Comparison of ENCODE assay signal across 8 mouse cellular contexts in genomic region chr9:48733817-48734544, GRCm38 (mm10).
DNase-seq lines count a peak whose midpoint lies in the region; ATAC-seq and TF ChIP-seq lines count a peak whose summit lies in the region.

No protein-coding gene starts in this region.

- no peak for TF ChIP-seq EP300 in heart, adult 2 months (IDR thresholded peaks at IDR 0.05; ENCODE audit: insufficient read depth, low read depth, low read length)

- peaks cover 42% of the 10 kb centered on the region for H3K36me3 ChIP-seq in heart, adult 2 months (ENCODE audit: control insufficient read depth, insufficient read depth, low read length)
- H3K36me3 ChIP-seq in forebrain, embryonic 12.5 days (replicated peaks), result no peaks in the 10 kb centered on the region
- H3K36me3 ChIP-seq in kidney, postnatal 0 days (ENCODE audit: insufficient read depth, low read length), result no peaks in the 10 kb centered on the region
- H3K36me3 ChIP-seq in midbrain, embryonic 13.5 days, result no peaks in the 10 kb centered on the region

- peak overlapping the region; percentile 8; the same call in 1 of the 2 replicates for H3K4me2 ChIP-seq in forebrain, embryonic 12.5 days
- peak overlapping the region; percentile 18; the same call in 1 of the 2 replicates for H3K4me2 ChIP-seq in kidney, postnatal 0 days (ENCODE audit: low read length)
- H3K4me2 ChIP-seq in midbrain, embryonic 13.5 days (replicated peaks), result 0 out of 2 replicates have a peak overlapping the region, but pooled peaks have one; percentile 9

- H3K4me1 ChIP-seq in heart, adult 2 months (ENCODE audit: control insufficient read depth, insufficient read depth, low read length), result peaks cover 64% of the 10 kb centered on the region
- peaks cover 99% of the 10 kb centered on the region for H3K4me1 ChIP-seq in forebrain, embryonic 12.5 days
- peaks cover 41% of the 10 kb centered on the region for H3K4me1 ChIP-seq in kidney, postnatal 0 days (replicated peaks; ENCODE audit: insufficient read depth, low read length)
- peaks cover 87% of the 10 kb centered on the region for H3K4me1 ChIP-seq in midbrain, embryonic 13.5 days (replicated peaks)

- 0 out of 2 replicates have a peak, but pooled peaks cover 1% of the 10 kb centered on the region for H3K79me2 ChIP-seq in heart, adult 2 months (replicated peaks; ENCODE audit: control insufficient read depth, insufficient read depth, low read length)

- peak; percentile 22; the same call in 1 of the 2 replicates for ATAC-seq in forebrain, embryonic 12.5 days (ENCODE audit: low FRiP score)
- ATAC-seq in kidney, postnatal 0 days (replicated peaks; ENCODE audit: low FRiP score, low read depth), result no peak
- 0 out of 2 replicates have a peak, but pooled peaks have one; percentile 14 for ATAC-seq in midbrain, embryonic 13.5 days
- no peak for ATAC-seq in inflammation-experienced regulatory T-cells, adult 6 months
- no peak for ATAC-seq in erythroid progenitor cell, adult 5-6 weeks (replicated peaks; ENCODE audit: low FRiP score, poor library complexity, severe bottlenecking)

- no peak for TF ChIP-seq CTCF in heart, adult 2 months (IDR thresholded peaks at IDR 0.05)
- TF ChIP-seq CTCF in kidney, postnatal 0 days (IDR thresholded peaks at IDR 0.05; ENCODE audit: low read depth), result no peak

- TF ChIP-seq POLR2A in heart, adult 2 months (IDR thresholded peaks at IDR 0.05; ENCODE audit: insufficient read depth, low read depth, low read length), result peak; percentile 20; the same call in 1 of the 2 replicates

- H3K27ac ChIP-seq in heart, adult 2 months, result peak overlapping the region; percentile 97
- peak overlapping the region; percentile 21; the same call in 1 of the 2 replicates for H3K27ac ChIP-seq in forebrain, embryonic 12.5 days
- 0 out of 2 replicates have a peak overlapping the region, but pooled peaks have one; percentile 36 for H3K27ac ChIP-seq in kidney, postnatal 0 days
- peak overlapping the region; percentile 82 for H3K27ac ChIP-seq in midbrain, embryonic 13.5 days

- peak in 1 of 2 experiments; percentile 60 for DNase-seq in heart, adult 2 months
- DNase-seq in heart, postnatal 36 days, result no peak
- peak; percentile 87 for DNase-seq in NIH3T3 (ENCODE audit: low read depth)
- peak; percentile 74 for DNase-seq in kidney, postnatal 0 days (ENCODE audit: low spot score)

- H3K9me3 ChIP-seq in forebrain, embryonic 12.5 days, result no peaks in the 10 kb centered on the region
- H3K9me3 ChIP-seq in kidney, postnatal 0 days (replicated peaks; ENCODE audit: low read length), result no peaks in the 10 kb centered on the region
- H3K9me3 ChIP-seq in midbrain, embryonic 13.5 days, result no peaks in the 10 kb centered on the region

- no peak overlapping the region for H3K4me3 ChIP-seq in heart, adult 2 months
- no peak overlapping the region for H3K4me3 ChIP-seq in forebrain, embryonic 12.5 days (replicated peaks)
- no peak overlapping the region for H3K4me3 ChIP-seq in kidney, postnatal 0 days (replicated peaks; ENCODE audit: low read depth, low read length)
- no peak overlapping the region for H3K4me3 ChIP-seq in midbrain, embryonic 13.5 days (replicated peaks)

- peak overlapping the region; percentile 9; the same call in 1 of the 2 replicates for H3K9ac ChIP-seq in heart, adult 2 months (ENCODE audit: low read depth, low read length)
- H3K9ac ChIP-seq in forebrain, embryonic 12.5 days, result no peak overlapping the region
- no peak overlapping the region for H3K9ac ChIP-seq in kidney, postnatal 0 days (ENCODE audit: low read depth, low read length)
- no peak overlapping the region for H3K9ac ChIP-seq in midbrain, embryonic 13.5 days (replicated peaks)

- intact Hi-C loops in heart, adult 2 months (cut with DNase I), result no loop called here
- intact Hi-C loops in heart, postnatal 36 days (cut with DNase I), result no loop called here

- H3K27me3 ChIP-seq in heart, adult 2 months (ENCODE audit: control insufficient read depth, insufficient read depth, low read length), result no peaks in the 10 kb centered on the region
- peaks cover 22% of the 10 kb centered on the region; the same call in 1 of the 2 replicates for H3K27me3 ChIP-seq in forebrain, embryonic 12.5 days
- no peaks in the 10 kb centered on the region for H3K27me3 ChIP-seq in kidney, postnatal 0 days (ENCODE audit: insufficient read depth, low read length)
- no peaks in the 10 kb centered on the region for H3K27me3 ChIP-seq in midbrain, embryonic 13.5 days

- WGBS in heart, adult 2 months, result 26% methylated on average over 13 of the region's 13 CpGs
- WGBS in forebrain, embryonic 12.5 days, result 29% methylated on average over 13 of the region's 13 CpGs
- WGBS in kidney, postnatal 0 days, result 32% methylated on average over 13 of the region's 13 CpGs
- WGBS in midbrain, embryonic 13.5 days, result 32% methylated on average over 13 of the region's 13 CpGs

Comparison
In these comparisons a context has a peak if more than half of its experiments do, and no peak if none do; other contexts are left out.
1. DNase-seq: peak in NIH3T3 (single experiment) and kidney, postnatal 0 days (single experiment); none in heart, postnatal 36 days (0 of 2).
2. H3K27ac ChIP-seq: peak in every context shown above with its lines; median percentile 97 in heart, adult 2 months; 82 in midbrain, embryonic 13.5 days; 36 in kidney, postnatal 0 days; 21 in forebrain, embryonic 12.5 days.
3. ATAC-seq: peak in forebrain, embryonic 12.5 days (single experiment) and midbrain, embryonic 13.5 days (single experiment); none in kidney, postnatal 0 days (single experiment), inflammation-experienced regulatory T-cells, adult 6 months (single experiment) and erythroid progenitor cell, adult 5-6 weeks (single experiment).
4. Peak in every context shown above with its lines, with median percentiles within 50 percentile points of each other: H3K4me2 ChIP-seq.